Mouse (Mus musculus) stomach, embryonic 16.5 days (tissue): ENCODE measurements around the gene Tcaim. TPM values are rescaled to one million over a fixed set of nuclear protein-coding genes. Genes with fewer than 3 reads are reported as not detected.

Experiments
- ATAC-seq: fragments of 200-750 bp; cut with Nextera tagmentation; 2 replicates; pipeline ENCODE4 v1.8.0; 2017; ENCODE audit warnings: moderate number of reproducible peaks, moderate TSS enrichment; ENCODE audit not compliant: insufficient read depth, low FRiP score
- H3K27ac ChIP-seq: fragments of 300-500 bp; sonication (generic); 2 replicates; pipeline ENCODE4 v1.5.1; 2014; ENCODE audit warnings: low read length
- H3K27me3 ChIP-seq: fragments of 300-500 bp; sonication (generic); 2 replicates; pipeline ENCODE4 v1.6.1; 2014; ENCODE audit warnings: low read length, control low read depth, mixed read lengths; ENCODE audit not compliant: control insufficient read depth, insufficient read depth
- H3K36me3 ChIP-seq: fragments of 300-500 bp; sonication (generic); 2 replicates; pipeline ENCODE4 v1.6.1; 2014; ENCODE audit warnings: low read length; ENCODE audit not compliant: control insufficient read depth, insufficient read depth
- H3K4me1 ChIP-seq: fragments of 300-500 bp; sonication (generic); 2 replicates; pipeline ENCODE4 v1.6.1; 2014; ENCODE audit warnings: low read length, control low read depth, mixed read lengths; ENCODE audit not compliant: control insufficient read depth, insufficient read depth
- H3K4me2 ChIP-seq: fragments of 300-500 bp; sonication (generic); 2 replicates; pipeline ENCODE4 v1.6.1; 2014; ENCODE audit warnings: low read depth, low read length, mixed read lengths
- H3K4me3 ChIP-seq: fragments of 300-500 bp; sonication (generic); replicated peaks from 2 replicates; pipeline ENCODE4 v1.5.1; 2014; ENCODE audit warnings: mild to moderate bottlenecking, low read length
- H3K9ac ChIP-seq: fragments of 300-500 bp; sonication (generic); 2 replicates; pipeline ENCODE4 v1.6.1; 2014; ENCODE audit warnings: low read length
- H3K9me3 ChIP-seq: fragments of 300-500 bp; sonication (generic); replicated peaks from 2 replicates; pipeline ENCODE4 v1.6.1; 2016; ENCODE audit warnings: low read length, control low read depth; ENCODE audit not compliant: control insufficient read depth
- WGBS: fragments of 180-500 bp; shearing (Covaris S2); extraction: QIAGEN DNeasy Blood & Tissue Kit; methylation state at CpG from one replicate; pipeline ENCODE4 v1.1.7; 2014; 5-methylcytosine and 5-hydroxymethylcytosine counted together
- polyA plus RNA-seq: library from polyadenylated mRNA; unstranded; fragments of >200 nt; fragmentation: Nextera tagmentation; extraction: Ambion mirVana; gene quantifications from 2 replicates; pipeline ENCODE4 v1.2.1, GENCODE M21; 2015

Gene Tcaim
- polyA plus RNA-seq = 6.0 and 7.0 TPM in 2 replicates

GRCm38 (mm10) chr9:122805053-122805844 is at the start of gene Tcaim:
TSS of gene Tcaim (plus strand) at chr9:122805539.
- H3K4me1 ChIP-seq = no peaks in the 10 kb centered on the region; the same call in 1 of the 2 replicates
- no peaks in the 10 kb centered on the region for H3K27me3 ChIP-seq
- peak within 1 kb of the TSS; percentile 81 for H3K4me3 ChIP-seq
- H3K9ac ChIP-seq = peak within 1 kb of the TSS; percentile 86
- peak within 1 kb of the TSS; percentile 88 for H3K27ac ChIP-seq
- H3K4me2 ChIP-seq = peak within 1 kb of the TSS; percentile 93
- H3K9me3 ChIP-seq = no peaks in the 10 kb centered on the region
- H3K36me3 ChIP-seq = no peaks in the 10 kb centered on the region
- ATAC-seq = peak; percentile 99
- 6% methylated on average over 42 of the region's 42 CpGs for WGBS

- H3K27me3 ChIP-seq = no peaks in the 10 kb centered on the region
- no peaks in the 10 kb centered on the region for H3K9me3 ChIP-seq
- WGBS = 51% methylated on average over 2 of the region's 2 CpGs
- H3K27ac ChIP-seq = no peak overlapping the region
- no peak overlapping the region for H3K9ac ChIP-seq
- H3K36me3 ChIP-seq = no peaks in the 10 kb centered on the region
- no peak for ATAC-seq
- no peak overlapping the region for H3K4me2 ChIP-seq
- H3K4me3 ChIP-seq = no peak overlapping the region
- no peaks in the 10 kb centered on the region for H3K4me1 ChIP-seq
Observed at GRCm38 (mm10) chr9:122757614-122758013, 47.7 kb upstream of the Tcaim start.

DNA sequence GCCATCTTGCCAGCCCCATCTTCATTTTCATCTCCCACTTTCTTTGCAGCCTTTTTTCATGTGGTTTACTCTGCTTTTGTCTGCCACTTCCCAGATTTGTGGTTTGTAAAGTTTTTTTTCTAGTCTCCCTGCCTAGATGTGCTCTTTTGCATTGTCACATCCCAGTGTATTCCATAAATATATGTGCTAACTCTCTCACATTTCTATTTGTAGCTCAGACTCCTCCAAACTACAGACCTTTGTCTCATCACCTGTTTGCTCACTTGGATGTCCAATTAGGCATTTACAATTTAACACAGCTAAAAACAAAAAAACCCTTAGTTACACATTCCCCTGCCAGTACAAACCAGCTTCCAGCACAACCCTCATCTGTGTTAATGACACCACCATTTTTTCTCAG is 45.2 kb upstream of the Tcaim start:
- no peaks in the 10 kb centered on the region for H3K27me3 ChIP-seq
- H3K9me3 ChIP-seq = no peaks in the 10 kb centered on the region
- H3K27ac ChIP-seq = no peak overlapping the region
- H3K4me3 ChIP-seq = no peak overlapping the region
- H3K4me1 ChIP-seq = no peaks in the 10 kb centered on the region
- ATAC-seq = no peak
- H3K9ac ChIP-seq = no peak overlapping the region
- H3K4me2 ChIP-seq = no peak overlapping the region
- no peaks in the 10 kb centered on the region for H3K36me3 ChIP-seq

- Histone ChIP-seq H3K36me3 (no peaks in the 10 kb centered on the region), H3K4me2 (no peak overlapping the region), H3K27ac (no peak overlapping the region), H3K9ac (no peak overlapping the region), H3K4me3 (no peak overlapping the region), H3K9me3 (no peaks in the 10 kb centered on the region), H3K27me3 (no peaks in the 10 kb centered on the region), H3K4me1 (no peaks in the 10 kb centered on the region)
- no peak for ATAC-seq
- WGBS = 71% methylated on average over 5 of the region's 5 CpGs
Observed at GRCm38 (mm10) chr9:122785231-122785630, 20.1 kb upstream of the Tcaim start.

- no peaks in the 10 kb centered on the region for H3K27me3 ChIP-seq
- no peak for ATAC-seq
- H3K9me3 ChIP-seq = no peaks in the 10 kb centered on the region
- no peak overlapping the region for H3K4me2 ChIP-seq
- H3K36me3 ChIP-seq = no peaks in the 10 kb centered on the region
- 85% methylated on average over 1 of the region's 1 CpGs for WGBS
- no peak overlapping the region for H3K4me3 ChIP-seq
- H3K4me1 ChIP-seq = no peaks in the 10 kb centered on the region
- H3K27ac ChIP-seq = no peak overlapping the region
- H3K9ac ChIP-seq = no peak overlapping the region
Observed at GRCm38 (mm10) chr9:122786534-122786933, 18.8 kb upstream of the Tcaim start.

- Histone ChIP-seq H3K36me3 (no peaks in the 10 kb centered on the region), H3K4me1 (no peaks in the 10 kb centered on the region; the same call in 1 of the 2 replicates), H3K27me3 (no peaks in the 10 kb centered on the region), H3K4me3 (peak overlapping the region; percentile 81), H3K9ac (peak overlapping the region; percentile 86), H3K27ac (peak overlapping the region; percentile 88), H3K9me3 (no peaks in the 10 kb centered on the region), H3K4me2 (peak overlapping the region; percentile 93)
- WGBS = 10% methylated on average over 10 of the region's 10 CpGs
- ATAC-seq = no peak
Observed at GRCm38 (mm10) chr9:122805845-122806341, 554 bp downstream of the Tcaim start.

DNA sequence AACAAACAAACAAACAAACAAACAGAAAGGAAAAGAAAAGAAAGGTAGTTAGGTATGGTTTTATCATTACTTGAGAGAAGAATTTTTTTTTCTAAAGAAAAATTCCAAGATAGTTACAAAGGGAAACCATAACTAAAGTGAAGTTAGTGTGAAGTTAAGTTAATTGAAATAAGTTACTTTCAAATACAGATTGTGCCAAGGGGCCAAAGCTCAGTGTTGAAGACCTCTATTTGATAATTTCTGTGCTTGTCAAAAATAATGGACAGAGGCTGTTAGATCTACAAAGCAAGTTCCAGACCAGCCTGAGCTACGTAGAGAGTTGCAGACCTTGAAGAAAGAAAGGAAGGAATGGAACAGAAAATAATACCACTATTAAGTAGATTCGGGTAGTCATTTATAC is 1.8 kb downstream of the Tcaim start:
- Histone ChIP-seq H3K4me3 (no peak overlapping the region), H3K9me3 (no peaks in the 10 kb centered on the region), H3K4me1 (no peaks in the 10 kb centered on the region; the same call in 1 of the 2 replicates), H3K4me2 (no peak overlapping the region), H3K27me3 (no peaks in the 10 kb centered on the region), H3K27ac (no peak overlapping the region), H3K9ac (no peak overlapping the region), H3K36me3 (no peaks in the 10 kb centered on the region)
- WGBS = 87% methylated on average over 2 of the region's 2 CpGs
- ATAC-seq = no peak

GRCm38 (mm10) chr9:122810212-122810611 is 4.9 kb downstream of the Tcaim start:
- no peak overlapping the region for H3K4me2 ChIP-seq
- no peaks in the 10 kb centered on the region; the same call in 1 of the 2 replicates for H3K4me1 ChIP-seq
- WGBS = 90% methylated on average over 3 of the region's 3 CpGs
- no peak overlapping the region for H3K27ac ChIP-seq
- H3K36me3 ChIP-seq = no peaks in the 10 kb centered on the region
- ATAC-seq = no peak
- no peaks in the 10 kb centered on the region for H3K27me3 ChIP-seq
- H3K9me3 ChIP-seq = no peaks in the 10 kb centered on the region
- no peak overlapping the region for H3K9ac ChIP-seq
- no peak overlapping the region for H3K4me3 ChIP-seq

DNA sequence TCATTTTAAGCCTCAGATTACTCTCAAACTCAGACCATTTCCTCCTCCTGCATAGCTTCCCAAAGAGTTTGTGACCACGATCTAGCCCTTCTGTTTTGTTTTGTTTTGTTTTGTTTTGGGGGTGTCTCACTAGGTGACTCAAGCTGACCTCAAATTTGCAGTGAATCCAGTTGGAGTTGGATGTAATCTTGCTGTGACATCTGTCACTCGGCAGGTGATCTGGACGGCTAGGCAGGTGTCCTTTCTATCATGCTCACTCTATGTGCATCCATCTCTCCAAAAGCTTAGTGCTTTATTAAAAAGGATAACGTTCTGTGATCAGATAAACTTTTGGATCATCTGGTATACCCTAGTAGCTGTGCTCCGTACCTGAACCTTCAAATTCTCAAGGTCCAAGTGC is 7.0 kb downstream of the Tcaim start:
- no peak for ATAC-seq

More for the DNA sequence above, 7.0 kb downstream of the Tcaim start:
- Histone ChIP-seq H3K4me2 (no peak overlapping the region), H3K36me3 (no peaks in the 10 kb centered on the region), H3K9ac (no peak overlapping the region), H3K27ac (no peak overlapping the region), H3K4me3 (no peak overlapping the region), H3K4me1 (no peaks in the 10 kb centered on the region), H3K9me3 (no peaks in the 10 kb centered on the region), H3K27me3 (no peaks in the 10 kb centered on the region)
- WGBS = 86% methylated on average over 5 of the region's 5 CpGs
